Mouse (Mus musculus) lung, postnatal 0 days (tissue): Measurements from ENCODE around the gene Pdk1. TPM values are rescaled to one million over a fixed set of nuclear protein-coding genes. Genes with fewer than 3 reads are reported as not detected.
A peak's percentile ranks its signal among the peaks of the same experiment; 100 is the strongest.

Source experiments
- ATAC-seq: fragments of 200-750 bp; cut with Nextera tagmentation; 2 replicates; pipeline ENCODE4 v1.8.0; 2017; ENCODE audit warnings: moderate library complexity
- DNase-seq: peaks from one replicate; pipeline ENCODE4 v3.0.0-alpha.2; 2016; ENCODE audit warnings: low spot score
- H3K27ac ChIP-seq: fragments of 300-500 bp; sonication (generic); 2 replicates; pipeline ENCODE4 v1.5.1; 2014; ENCODE audit warnings: antibody characterized with exemption, mild to moderate bottlenecking, low read length, mixed read lengths
- H3K27me3 ChIP-seq: fragments of 300-500 bp; sonication (generic); replicated peaks from 2 replicates; pipeline ENCODE4 v1.6.1; 2014; ENCODE audit warnings: low read length, mixed read lengths; ENCODE audit not compliant: insufficient read depth
- H3K36me3 ChIP-seq: fragments of 300-500 bp; sonication (generic); 2 replicates; pipeline ENCODE4 v1.6.1; 2014; ENCODE audit warnings: low read length, mixed read lengths; ENCODE audit not compliant: insufficient read depth
- H3K4me1 ChIP-seq: fragments of 300-500 bp; sonication (generic); 2 replicates; pipeline ENCODE4 v1.6.1; 2014; ENCODE audit warnings: antibody characterized with exemption, low read depth, low read length, mixed read lengths; ENCODE audit not compliant: insufficient read depth
- H3K4me2 ChIP-seq: fragments of 300-500 bp; sonication (generic); replicated peaks from 2 replicates; pipeline ENCODE4 v1.6.1; 2014; ENCODE audit warnings: low read depth, mild to moderate bottlenecking, low read length, moderate library complexity, mixed read lengths
- H3K4me3 ChIP-seq: fragments of 300-500 bp; sonication (generic); 2 replicates; pipeline ENCODE4 v1.5.1; 2014; ENCODE audit warnings: low read depth, low read length
- H3K9ac ChIP-seq: fragments of 300-500 bp; sonication (generic); replicated peaks from 2 replicates; pipeline ENCODE4 v1.6.1; 2014; ENCODE audit warnings: low read depth, mild to moderate bottlenecking
- H3K9me3 ChIP-seq: fragments of 300-500 bp; sonication (generic); 2 replicates; pipeline ENCODE4 v1.6.1; 2016; ENCODE audit warnings: low read length, mixed read lengths
- CTCF ChIP-seq: IDR thresholded peaks from 2 replicates; pipeline ENCODE4 v1.5.1; 2016; ENCODE audit warnings: antibody characterized with exemption, mild to moderate bottlenecking
- EP300 ChIP-seq: IDR thresholded peaks from 2 replicates; pipeline ENCODE4 v1.6.1; 2016; ENCODE audit warnings: antibody characterized with exemption, mild to moderate bottlenecking, control low read depth
- WGBS: fragments of 180-500 bp; shearing (Covaris S2); extraction: QIAGEN DNeasy Blood & Tissue Kit; methylation state at CpG from one replicate; pipeline ENCODE4 v1.1.7; 2014; 5-methylcytosine and 5-hydroxymethylcytosine counted together
- polyA plus RNA-seq: library from polyadenylated mRNA; unstranded; fragments of >200 nt; fragmentation: Nextera tagmentation; extraction: Ambion mirVana; gene quantifications from 2 replicates; pipeline ENCODE4 v1.2.1, GENCODE M21; 2015

Pdk1 gene
- polyA plus RNA-seq, 1 experiment from 2014 or later: 21.1 TPM

DNA sequence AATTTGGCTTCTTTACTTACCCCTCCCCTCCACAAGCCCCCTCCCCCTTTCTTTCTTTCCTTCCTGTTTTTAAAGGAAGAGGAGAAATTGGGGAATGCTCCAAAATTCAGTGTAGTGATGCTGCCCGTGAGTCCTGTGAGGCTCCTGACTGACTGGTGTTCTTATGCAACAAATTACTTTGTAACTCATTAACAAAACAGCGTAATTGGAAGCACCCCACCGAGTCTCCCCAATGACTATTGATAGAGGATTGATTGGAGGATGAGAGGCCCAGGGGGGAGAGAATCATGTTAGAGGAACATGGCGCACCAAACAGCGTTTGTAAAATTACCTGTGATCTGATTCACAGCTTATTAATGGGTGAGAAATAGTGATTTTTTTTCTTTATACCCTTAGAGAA, 17.9 kb upstream of the Pdk1 start:
- no peaks in the 10 kb centered on the region for H3K36me3 ChIP-seq
- no peak overlapping the region for H3K27ac ChIP-seq
- H3K9me3 ChIP-seq: no peaks in the 10 kb centered on the region
- H3K9ac ChIP-seq: no peak overlapping the region
- no peak for ATAC-seq
- H3K4me3 ChIP-seq: no peak overlapping the region
- no peaks in the 10 kb centered on the region for H3K4me1 ChIP-seq
- H3K27me3 ChIP-seq: no peaks in the 10 kb centered on the region
- DNase-seq: no peak
- TF ChIP-seq CTCF (no peak), EP300 (no peak)
- WGBS: 83% methylated on average over 5 of the region's 5 CpGs
- H3K4me2 ChIP-seq: no peak overlapping the region

DNA sequence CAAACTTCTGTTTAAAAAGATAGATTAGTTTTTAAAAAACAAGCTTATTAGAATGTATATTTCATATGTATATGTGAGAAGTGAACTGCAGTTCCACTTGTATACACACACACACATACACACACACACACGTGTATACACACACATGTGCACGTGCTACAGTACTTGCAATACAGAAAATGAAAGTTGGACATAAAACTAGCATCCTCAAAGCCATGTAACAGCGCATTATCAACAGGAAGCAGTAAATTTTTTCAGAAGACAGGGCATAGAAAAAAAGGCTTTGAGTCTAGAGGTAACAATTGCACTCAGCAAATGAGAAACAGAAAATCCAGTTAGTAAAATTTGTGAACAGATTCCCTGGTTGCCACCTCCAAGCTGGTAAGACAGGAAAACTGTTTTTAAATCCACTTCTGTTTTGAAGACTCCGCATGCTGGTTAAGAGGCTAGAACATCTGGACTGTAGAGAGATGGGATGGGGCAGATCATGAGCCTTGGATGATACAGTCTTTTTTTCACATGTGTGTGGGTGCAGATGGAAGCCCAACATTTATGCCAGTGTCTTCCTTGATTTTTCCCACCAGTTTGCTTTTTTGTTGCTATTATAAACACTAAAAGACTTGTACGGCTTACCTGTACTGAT, 9.4 kb upstream of the Pdk1 start:
- no peak for DNase-seq
- Histone ChIP-seq H3K27me3 (no peaks in the 10 kb centered on the region), H3K9ac (no peak overlapping the region), H3K27ac (no peak overlapping the region), H3K4me2 (no peak overlapping the region), H3K4me3 (no peak overlapping the region), H3K9me3 (no peaks in the 10 kb centered on the region), H3K4me1 (no peaks in the 10 kb centered on the region), H3K36me3 (no peaks in the 10 kb centered on the region)
- WGBS: 78% methylated on average over 5 of the region's 5 CpGs
- no peak for ATAC-seq
- TF ChIP-seq CTCF (no peak), EP300 (no peak)

DNA sequence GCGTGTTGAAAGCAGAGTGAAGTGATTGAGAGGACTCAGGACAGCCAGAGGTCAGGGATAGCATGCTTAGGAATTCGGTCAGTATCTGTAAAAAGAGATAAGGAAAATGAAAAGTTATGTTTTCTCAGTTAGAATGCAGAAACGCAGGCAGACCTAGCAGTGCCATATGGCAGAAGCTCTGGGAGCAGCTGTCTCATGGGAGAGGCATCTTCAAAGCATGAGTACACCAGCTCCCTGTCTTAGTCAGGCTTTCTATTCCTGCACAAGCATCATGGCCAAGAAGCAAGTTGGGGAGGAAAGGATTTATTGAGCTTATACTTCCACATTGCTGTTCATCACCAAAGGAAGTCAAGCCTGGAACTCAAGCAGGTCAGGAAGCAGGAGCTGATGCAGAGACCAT, 8.0 kb upstream of the Pdk1 start:
- no peaks in the 10 kb centered on the region for H3K4me1 ChIP-seq
- no peak overlapping the region for H3K27ac ChIP-seq
- no peaks in the 10 kb centered on the region for H3K9me3 ChIP-seq
- DNase-seq (no peak), ATAC-seq (no peak)
- H3K4me3 ChIP-seq: no peak overlapping the region
- WGBS: 30% methylated on average over 3 of the region's 3 CpGs
- no peaks in the 10 kb centered on the region for H3K36me3 ChIP-seq
- H3K4me2 ChIP-seq: no peak overlapping the region
- TF ChIP-seq CTCF: no peak
- no peak for TF ChIP-seq EP300
- no peaks in the 10 kb centered on the region for H3K27me3 ChIP-seq
- H3K9ac ChIP-seq: no peak overlapping the region

DNA sequence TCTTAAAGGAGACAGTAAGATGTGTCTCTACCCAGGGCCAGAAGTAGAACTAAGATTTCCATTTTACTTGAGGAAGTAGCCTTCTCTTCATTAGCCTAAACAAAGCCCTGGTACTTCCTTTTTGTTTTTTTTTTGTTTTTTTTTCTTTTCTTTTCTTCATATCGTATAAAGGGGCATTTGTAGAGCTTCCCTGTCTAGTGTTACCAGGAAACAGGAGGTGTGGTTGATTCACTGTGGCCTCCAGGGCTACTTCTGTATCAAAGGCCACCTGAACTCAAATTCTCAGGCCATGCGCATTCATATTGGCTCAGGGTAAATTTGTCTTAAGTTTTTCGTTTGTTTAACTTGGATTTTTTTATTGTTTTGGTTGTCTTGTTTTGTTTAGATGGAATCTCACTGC, 7.1 kb upstream of the Pdk1 start:
- TF ChIP-seq CTCF: no peak
- TF ChIP-seq EP300: no peak
- 50% methylated on average over 3 of the region's 3 CpGs for WGBS
- no peak for DNase-seq
- H3K27me3 ChIP-seq: no peaks in the 10 kb centered on the region
- no peaks in the 10 kb centered on the region for H3K4me1 ChIP-seq
- no peak for ATAC-seq
- no peak overlapping the region for H3K4me2 ChIP-seq
- H3K9me3 ChIP-seq: no peaks in the 10 kb centered on the region
- H3K9ac ChIP-seq: no peak overlapping the region
- H3K36me3 ChIP-seq: no peaks in the 10 kb centered on the region
- no peak overlapping the region for H3K4me3 ChIP-seq
- H3K27ac ChIP-seq: no peak overlapping the region

DNA sequence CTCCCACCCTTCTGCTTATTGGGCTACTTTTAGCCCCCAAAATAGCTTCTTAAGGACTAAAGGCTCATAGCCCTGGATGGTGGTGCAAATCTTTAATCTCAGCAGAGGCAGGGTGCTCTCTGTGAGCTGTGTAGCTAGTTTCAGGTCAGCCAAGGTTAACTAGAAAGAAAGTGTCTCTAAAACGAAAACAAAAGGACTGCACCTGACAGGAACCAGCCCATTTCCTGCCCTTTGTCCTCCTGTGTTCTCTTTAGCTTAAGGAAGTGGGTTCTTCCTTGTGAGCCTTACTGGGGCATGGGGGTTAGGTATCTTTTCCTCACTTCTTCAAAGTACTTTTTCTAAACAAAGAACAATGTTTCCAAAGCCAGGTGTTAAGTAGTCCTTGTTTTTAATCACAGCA, 6.5 kb upstream of the Pdk1 start:
- ATAC-seq (no peak), DNase-seq (peak; percentile 42)
- H3K27me3 ChIP-seq: no peaks in the 10 kb centered on the region
- no peak overlapping the region for H3K4me3 ChIP-seq
- no peaks in the 10 kb centered on the region for H3K9me3 ChIP-seq
- H3K36me3 ChIP-seq: no peaks in the 10 kb centered on the region
- H3K4me1 ChIP-seq: no peaks in the 10 kb centered on the region
- no peak overlapping the region for H3K9ac ChIP-seq
- TF ChIP-seq EP300 (no peak), CTCF (no peak)
- H3K27ac ChIP-seq: no peak overlapping the region
- no peak overlapping the region for H3K4me2 ChIP-seq
- WGBS: 48% methylated on average over 1 of the region's 1 CpGs

DNA sequence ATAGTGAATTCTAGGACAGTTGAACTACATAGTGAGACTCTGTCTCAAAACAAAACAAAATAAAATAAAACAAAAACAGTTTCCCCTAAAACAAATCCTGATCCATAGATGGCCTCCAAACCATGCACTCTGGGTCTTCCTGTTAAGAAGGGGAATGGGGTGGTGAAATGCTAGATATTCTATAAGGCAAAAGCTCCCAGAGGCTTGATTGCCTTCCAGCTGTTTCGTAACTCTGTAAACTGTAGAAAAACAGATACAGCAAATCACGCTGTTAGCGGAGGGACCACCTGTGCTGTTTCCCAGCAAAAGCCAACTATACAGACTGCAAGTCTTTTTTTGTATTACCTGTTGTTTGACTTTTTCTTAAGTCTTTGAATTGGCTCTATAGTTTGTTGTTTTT, 6.0 kb upstream of the Pdk1 start:
- 0 out of 2 replicates have a peak overlapping the region, but pooled peaks have one; percentile 15 for H3K27ac ChIP-seq

DNA sequence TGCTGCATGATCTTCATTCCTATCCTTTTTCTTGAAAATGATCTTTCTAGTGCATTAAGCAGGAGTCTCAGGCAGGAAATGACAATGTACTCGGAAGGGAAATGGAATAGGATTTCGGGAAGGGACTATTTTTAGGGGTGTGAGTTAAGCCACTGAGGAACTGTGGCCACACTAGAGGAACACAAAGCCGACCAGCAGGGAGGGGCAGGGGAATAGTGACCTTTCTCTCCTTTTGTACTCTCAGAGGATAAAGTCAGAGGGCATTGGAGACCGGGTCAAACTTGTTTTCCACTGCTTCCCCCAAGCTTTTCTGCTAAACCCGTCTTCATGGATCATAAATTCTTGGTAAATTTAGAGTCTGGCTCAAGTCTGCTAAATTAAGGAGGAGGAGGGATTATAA, 5.5 kb upstream of the Pdk1 start:
- Histone ChIP-seq H3K36me3 (no peaks in the 10 kb centered on the region), H3K4me3 (no peak overlapping the region), H3K9me3 (no peaks in the 10 kb centered on the region), H3K9ac (no peak overlapping the region), H3K27me3 (no peaks in the 10 kb centered on the region), H3K4me2 (no peak overlapping the region), H3K4me1 (no peaks in the 10 kb centered on the region), H3K27ac (no peak overlapping the region)
- DNase-seq (peak; percentile 55), ATAC-seq (peak; percentile 50)
- TF ChIP-seq CTCF (no peak), EP300 (no peak)
- 28% methylated on average over 5 of the region's 5 CpGs for WGBS

More for the DNA sequence above, 6.0 kb upstream of the Pdk1 start:
- H3K4me1 ChIP-seq: no peaks in the 10 kb centered on the region
- WGBS: 59% methylated on average over 3 of the region's 3 CpGs
- TF ChIP-seq CTCF: no peak
- TF ChIP-seq EP300: no peak
- ATAC-seq (no peak), DNase-seq (no peak)
- H3K9ac ChIP-seq: no peak overlapping the region
- no peaks in the 10 kb centered on the region for H3K36me3 ChIP-seq
- H3K9me3 ChIP-seq: no peaks in the 10 kb centered on the region
- H3K27me3 ChIP-seq: no peaks in the 10 kb centered on the region
- H3K4me3 ChIP-seq: no peak overlapping the region
- H3K4me2 ChIP-seq: no peak overlapping the region
